Mouse (Mus musculus): Measurements from ENCODE around the gene Rab3il1. TPM values are rescaled to one million over a fixed set of nuclear protein-coding genes. Genes with fewer than 3 reads are reported as not detected.

The Rab3il1 gene
- polyA plus RNA-seq, 1 experiment: 31.0 TPM

GRCm38 (mm10) chr19:10041388-10042148, 40.1 kb downstream of the Rab3il1 start, which contains the start of gene Fads3:
Gene Fads3 (plus strand): TSS chr19:10041569.
- no peak for DNase-seq (ENCODE audit: low read depth)

- DNase-seq (ENCODE audit: low read depth): no peak
These were observed 40.8 kb downstream of the Rab3il1 start for GRCm38 (mm10) chr19:10042232-10042631.

- no peak for DNase-seq (ENCODE audit: low read depth)
These were observed 41.3 kb downstream of the Rab3il1 start for GRCm38 (mm10) chr19:10042816-10043215.

- DNase-seq (ENCODE audit: low read depth): no peak
These were observed 42.2 kb downstream of the Rab3il1 start for GRCm38 (mm10) chr19:10043643-10044042.

- DNase-seq (ENCODE audit: low read depth): no peak
These were observed 44.2 kb downstream of the Rab3il1 start for GRCm38 (mm10) chr19:10045707-10046106.

- DNase-seq (ENCODE audit: low read depth): no peak
These were observed 44.9 kb downstream of the Rab3il1 start for GRCm38 (mm10) chr19:10046346-10046745.

GRCm38 (mm10) chr19:10046983-10047382, 45.5 kb downstream of the Rab3il1 start:
- DNase-seq (ENCODE audit: low read depth): no peak

GRCm38 (mm10) chr19:10049533-10049932, 48.1 kb downstream of the Rab3il1 start:
- DNase-seq (ENCODE audit: low read depth): no peak

- DNase-seq (ENCODE audit: low read depth): no peak
These were observed 49.0 kb downstream of the Rab3il1 start for GRCm38 (mm10) chr19:10050438-10050837.

- DNase-seq (ENCODE audit: low read depth): no peak
These were observed 51.2 kb downstream of the Rab3il1 start for GRCm38 (mm10) chr19:10052698-10053097.

GRCm38 (mm10) chr19:10053692-10054260, 52.3 kb downstream of the Rab3il1 start:
- DNase-seq (ENCODE audit: low read depth): no peak

GRCm38 (mm10) chr19:10054361-10055075, 53.0 kb downstream of the Rab3il1 start:
- DNase-seq (ENCODE audit: low read depth): no peak

GRCm38 (mm10) chr19:10055261-10055660, 53.8 kb downstream of the Rab3il1 start:
- DNase-seq (ENCODE audit: low read depth): no peak

- DNase-seq (ENCODE audit: low read depth): no peak
These were observed 54.6 kb downstream of the Rab3il1 start for GRCm38 (mm10) chr19:10055783-10056660.

GRCm38 (mm10) chr19:10056686-10057085, 55.2 kb downstream of the Rab3il1 start:
- DNase-seq (ENCODE audit: low read depth): no peak

GRCm38 (mm10) chr19:10057486-10058351, 56.2 kb downstream of the Rab3il1 start:
- DNase-seq (ENCODE audit: low read depth): no peak

- no peak for DNase-seq (ENCODE audit: low read depth)
These were observed 56.9 kb downstream of the Rab3il1 start for GRCm38 (mm10) chr19:10058352-10058825.

- DNase-seq (ENCODE audit: low read depth): no peak
These were observed 57.5 kb downstream of the Rab3il1 start for GRCm38 (mm10) chr19:10058876-10059427.

GRCm38 (mm10) chr19:10059911-10060567, 58.6 kb downstream of the Rab3il1 start:
- no peak for DNase-seq (ENCODE audit: low read depth)

Measured in gonadal fat pad, adult 2 months (tissue).